Mouse (Mus musculus): ENCODE results near the gene Spata32. TPM values are rescaled to one million over a fixed set of nuclear protein-coding genes. Genes with fewer than 3 reads are reported as not detected.

Spata32 gene
- polyA plus RNA-seq, 1 experiment from 2014 or later, result 0.25 TPM

GRCm38 (mm10) chr11:103249509-103249908 is 31.3 kb upstream of the Spata32 start:
- no peaks in the 10 kb centered on the region for H3K9me3 ChIP-seq (ENCODE audit: control insufficient read depth, low read length)
- H3K9ac ChIP-seq (replicated peaks; ENCODE audit: low read length), result no peak overlapping the region
- H3K27ac ChIP-seq (replicated peaks; ENCODE audit: low read depth, low read length), result no peak overlapping the region
- no peak overlapping the region for H3K4me3 ChIP-seq (replicated peaks; ENCODE audit: low read depth, low read length)
- no peaks in the 10 kb centered on the region for H3K27me3 ChIP-seq (ENCODE audit: control insufficient read depth, insufficient read depth, low read length)
- ATAC-seq (ENCODE audit: low FRiP score, low TSS enrichment) (no peak), DNase-seq (no peak)
- H3K4me2 ChIP-seq (ENCODE audit: low read length), result no peak overlapping the region
- peaks cover 23% of the 10 kb centered on the region for H3K4me1 ChIP-seq (ENCODE audit: control insufficient read depth, insufficient read depth, low read length)
- H3K36me3 ChIP-seq (ENCODE audit: control insufficient read depth, insufficient read depth, low read length), result no peaks in the 10 kb centered on the region
- WGBS, result 69% methylated on average over 6 of the region's 6 CpGs

DNA sequence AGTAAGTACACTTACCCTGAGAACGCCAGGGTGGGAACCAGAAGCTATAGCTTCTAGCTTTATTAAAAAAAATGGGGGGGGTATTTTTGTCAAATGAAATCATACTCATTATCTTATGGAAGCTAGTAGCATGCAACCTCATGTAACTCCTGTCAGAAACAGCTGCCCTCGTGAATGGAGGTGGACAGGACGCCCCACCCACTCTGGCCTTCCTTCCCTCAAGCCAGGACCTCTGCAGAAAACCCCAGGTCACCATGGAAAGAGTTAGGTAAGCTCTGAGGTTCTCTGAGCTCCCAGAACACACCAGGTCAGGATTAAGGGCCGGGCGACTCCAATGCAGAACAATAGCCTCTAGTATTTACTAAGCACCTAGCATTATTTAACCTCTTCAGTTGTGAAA is 30.6 kb upstream of the Spata32 start:
- no peak overlapping the region for H3K4me2 ChIP-seq (ENCODE audit: low read length)
- no peaks in the 10 kb centered on the region for H3K9me3 ChIP-seq (ENCODE audit: control insufficient read depth, low read length)
- no peak overlapping the region for H3K4me3 ChIP-seq (replicated peaks; ENCODE audit: low read depth, low read length)
- 69% methylated on average over 5 of the region's 5 CpGs for WGBS
- no peaks in the 10 kb centered on the region for H3K27me3 ChIP-seq (ENCODE audit: control insufficient read depth, insufficient read depth, low read length)
- no peaks in the 10 kb centered on the region for H3K36me3 ChIP-seq (ENCODE audit: control insufficient read depth, insufficient read depth, low read length)
- no peak overlapping the region for H3K27ac ChIP-seq (replicated peaks; ENCODE audit: low read depth, low read length)
- DNase-seq, result no peak
- no peak overlapping the region for H3K9ac ChIP-seq (replicated peaks; ENCODE audit: low read length)
- ATAC-seq (ENCODE audit: low FRiP score, low TSS enrichment), result no peak
- peaks cover 24% of the 10 kb centered on the region for H3K4me1 ChIP-seq (ENCODE audit: control insufficient read depth, insufficient read depth, low read length)

DNA sequence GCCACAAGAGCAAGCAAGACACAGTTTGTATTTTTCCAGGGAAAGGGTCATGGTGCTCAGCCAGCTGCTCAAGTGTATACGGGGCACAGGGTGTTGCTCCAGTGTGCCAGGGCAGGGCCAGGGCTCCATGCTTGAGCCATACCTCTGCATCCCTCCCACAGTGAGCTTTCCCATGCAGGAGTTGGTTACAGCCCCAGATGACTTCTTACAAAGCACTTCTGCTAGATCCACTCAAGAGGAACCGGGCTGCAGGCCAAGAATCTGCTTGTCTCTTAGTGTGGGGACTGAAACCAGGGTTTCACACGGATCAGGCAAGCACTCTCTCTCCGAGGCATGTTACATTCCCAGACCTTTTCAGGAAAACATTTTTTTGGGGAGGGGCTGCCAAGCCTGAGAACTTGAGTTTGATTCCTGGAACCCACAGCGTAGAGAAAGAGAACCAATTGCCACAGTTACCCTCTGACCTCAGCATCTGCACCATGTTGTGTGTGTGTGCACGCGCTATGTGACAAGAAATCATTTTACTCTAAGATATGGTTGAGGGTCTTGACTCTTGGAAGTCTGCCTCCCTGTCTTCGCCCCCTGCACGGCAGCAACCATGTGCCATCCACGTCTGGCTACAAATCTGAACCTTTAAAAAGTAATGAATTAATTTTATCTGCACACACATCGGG is 29.4 kb upstream of the Spata32 start:
- Histone ChIP-seq H3K4me2 (ENCODE audit: low read length) (no peak overlapping the region), H3K36me3 (ENCODE audit: control insufficient read depth, insufficient read depth, low read length) (no peaks in the 10 kb centered on the region), H3K27ac (replicated peaks; ENCODE audit: low read depth, low read length) (peak overlapping the region; percentile 55; the same call in 1 of the 2 replicates), H3K9ac (replicated peaks; ENCODE audit: low read length) (no peak overlapping the region), H3K4me1 (ENCODE audit: control insufficient read depth, insufficient read depth, low read length) (peaks cover 24% of the 10 kb centered on the region), H3K27me3 (ENCODE audit: control insufficient read depth, insufficient read depth, low read length) (no peaks in the 10 kb centered on the region), H3K4me3 (replicated peaks; ENCODE audit: low read depth, low read length) (no peak overlapping the region), H3K9me3 (ENCODE audit: control insufficient read depth, low read length) (no peaks in the 10 kb centered on the region)
- 72% methylated on average over 11 of the region's 11 CpGs for WGBS
- DNase-seq (peak; percentile 81), ATAC-seq (ENCODE audit: low FRiP score, low TSS enrichment) (no peak; the same call in 1 of the 2 replicates)

GRCm38 (mm10) chr11:103246731-103247290 is 28.6 kb upstream of the Spata32 start:
- Histone ChIP-seq H3K4me3 (replicated peaks; ENCODE audit: low read depth, low read length) (no peak overlapping the region), H3K9ac (replicated peaks; ENCODE audit: low read length) (no peak overlapping the region), H3K4me1 (ENCODE audit: control insufficient read depth, insufficient read depth, low read length) (peaks cover 24% of the 10 kb centered on the region), H3K27ac (replicated peaks; ENCODE audit: low read depth, low read length) (0 out of 2 replicates have a peak overlapping the region, but pooled peaks have one; percentile 22), H3K4me2 (ENCODE audit: low read length) (no peak overlapping the region), H3K9me3 (ENCODE audit: control insufficient read depth, low read length) (no peaks in the 10 kb centered on the region), H3K36me3 (ENCODE audit: control insufficient read depth, insufficient read depth, low read length) (no peaks in the 10 kb centered on the region), H3K27me3 (ENCODE audit: control insufficient read depth, insufficient read depth, low read length) (no peaks in the 10 kb centered on the region)
- ATAC-seq (ENCODE audit: low FRiP score, low TSS enrichment) (no peak), DNase-seq (no peak)
- WGBS, result 73% methylated on average over 4 of the region's 4 CpGs

DNA sequence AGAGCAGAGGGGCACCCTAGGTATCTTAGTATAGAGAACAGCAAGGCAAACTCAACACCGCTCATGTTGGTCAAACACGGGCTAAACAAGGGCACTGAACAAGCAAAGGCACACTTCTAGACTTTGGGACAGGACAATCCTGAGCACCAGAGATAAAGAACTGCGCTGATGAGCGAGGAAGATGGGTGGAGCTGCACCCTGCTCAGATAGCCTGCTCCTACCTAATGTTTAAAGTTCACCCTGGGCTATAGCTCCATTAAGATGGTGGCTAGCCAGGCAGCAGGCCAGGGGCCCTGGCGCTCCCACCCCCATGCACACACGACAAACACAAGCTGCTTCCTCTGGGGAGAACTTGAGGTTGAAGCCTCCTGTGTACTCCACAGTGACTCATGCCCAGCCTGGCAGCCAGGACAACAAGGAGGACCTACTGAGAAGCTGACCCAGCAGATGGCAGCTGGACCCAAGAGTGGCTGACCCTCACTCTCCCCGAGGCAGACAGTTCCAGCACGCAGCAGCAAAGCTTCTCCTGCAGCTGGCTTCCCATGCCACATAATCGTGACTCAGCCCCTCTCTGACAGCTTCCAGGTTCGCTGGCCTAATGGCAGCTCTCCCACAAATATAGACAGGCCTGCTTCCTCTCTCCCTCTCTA is 28.0 kb upstream of the Spata32 start:
- peaks cover 24% of the 10 kb centered on the region for H3K4me1 ChIP-seq (ENCODE audit: control insufficient read depth, insufficient read depth, low read length)

DNA sequence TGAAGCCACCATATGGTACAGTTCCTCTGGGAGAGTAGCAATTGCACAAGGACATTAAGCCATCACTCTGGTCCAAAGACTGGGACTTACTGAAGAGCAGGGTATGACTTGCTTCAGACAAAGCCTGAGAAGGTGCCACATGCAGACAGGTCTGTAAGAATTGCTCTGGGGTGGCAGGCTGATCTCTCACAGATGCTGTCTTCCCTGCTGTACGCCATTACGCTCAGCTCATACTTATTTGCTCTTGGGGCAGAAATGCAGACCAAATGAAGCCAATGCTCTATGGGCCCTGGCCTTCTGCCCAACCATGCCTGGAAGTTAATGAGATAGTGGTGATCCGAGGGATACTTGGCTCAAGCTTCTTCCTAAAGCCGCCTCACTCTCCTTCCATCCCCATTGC is 26.6 kb upstream of the Spata32 start:
- Histone ChIP-seq H3K9ac (replicated peaks; ENCODE audit: low read length) (no peak overlapping the region), H3K4me1 (ENCODE audit: control insufficient read depth, insufficient read depth, low read length) (peaks cover 24% of the 10 kb centered on the region), H3K27ac (replicated peaks; ENCODE audit: low read depth, low read length) (0 out of 2 replicates have a peak overlapping the region, but pooled peaks have one; percentile 8), H3K4me3 (replicated peaks; ENCODE audit: low read depth, low read length) (no peak overlapping the region), H3K27me3 (ENCODE audit: control insufficient read depth, insufficient read depth, low read length) (no peaks in the 10 kb centered on the region), H3K9me3 (ENCODE audit: control insufficient read depth, low read length) (no peaks in the 10 kb centered on the region), H3K4me2 (ENCODE audit: low read length) (no peak overlapping the region), H3K36me3 (ENCODE audit: control insufficient read depth, insufficient read depth, low read length) (0 out of 2 replicates have a peak, but pooled peaks cover 6% of the 10 kb centered on the region)
- DNase-seq, result no peak
- no peak for ATAC-seq (ENCODE audit: low FRiP score, low TSS enrichment)
- WGBS, result 84% methylated on average over 4 of the region's 4 CpGs

More for the DNA sequence above, 28.0 kb upstream of the Spata32 start:
- no peak overlapping the region for H3K4me3 ChIP-seq (replicated peaks; ENCODE audit: low read depth, low read length)
- WGBS, result 79% methylated on average over 10 of the region's 10 CpGs
- ATAC-seq (ENCODE audit: low FRiP score, low TSS enrichment), result no peak
- DNase-seq, result no peak
- H3K9me3 ChIP-seq (ENCODE audit: control insufficient read depth, low read length), result no peaks in the 10 kb centered on the region
- H3K27ac ChIP-seq (replicated peaks; ENCODE audit: low read depth, low read length), result 0 out of 2 replicates have a peak overlapping the region, but pooled peaks have one; percentile 22
- H3K9ac ChIP-seq (replicated peaks; ENCODE audit: low read length), result no peak overlapping the region
- no peak overlapping the region for H3K4me2 ChIP-seq (ENCODE audit: low read length)
- no peaks in the 10 kb centered on the region for H3K36me3 ChIP-seq (ENCODE audit: control insufficient read depth, insufficient read depth, low read length)
- no peaks in the 10 kb centered on the region for H3K27me3 ChIP-seq (ENCODE audit: control insufficient read depth, insufficient read depth, low read length)

DNA sequence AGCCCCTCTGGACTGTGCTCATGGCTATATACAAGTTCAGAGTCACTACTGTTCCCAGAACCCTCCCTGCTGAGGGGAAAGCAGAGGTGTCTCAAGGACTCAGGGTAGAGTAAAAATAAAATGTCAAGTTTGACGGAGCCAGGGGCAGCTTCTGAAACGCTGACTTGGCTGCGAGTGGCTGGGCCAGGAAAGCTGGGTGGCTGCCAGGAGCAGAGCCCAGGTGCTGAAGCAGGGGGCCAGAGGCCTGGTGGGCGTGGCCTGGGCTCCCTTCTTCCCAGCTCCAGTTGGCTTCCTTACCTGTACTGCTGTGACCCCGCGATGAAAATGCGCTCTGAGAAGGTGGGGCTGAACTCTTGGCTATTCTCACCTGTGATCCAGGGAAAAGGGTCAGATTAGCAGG is 22.5 kb upstream of the Spata32 start:
- WGBS, result 49% methylated on average over 7 of the region's 7 CpGs
- Histone ChIP-seq H3K4me3 (replicated peaks; ENCODE audit: low read depth, low read length) (no peak overlapping the region), H3K36me3 (ENCODE audit: control insufficient read depth, insufficient read depth, low read length) (peaks cover 36% of the 10 kb centered on the region), H3K27ac (replicated peaks; ENCODE audit: low read depth, low read length) (no peak overlapping the region), H3K9ac (replicated peaks; ENCODE audit: low read length) (no peak overlapping the region), H3K27me3 (ENCODE audit: control insufficient read depth, insufficient read depth, low read length) (no peaks in the 10 kb centered on the region), H3K9me3 (ENCODE audit: control insufficient read depth, low read length) (no peaks in the 10 kb centered on the region), H3K4me1 (ENCODE audit: control insufficient read depth, insufficient read depth, low read length) (0 out of 2 replicates have a peak, but pooled peaks cover 8% of the 10 kb centered on the region), H3K4me2 (ENCODE audit: low read length) (no peak overlapping the region)
- DNase-seq, result no peak
- ATAC-seq (ENCODE audit: low FRiP score, low TSS enrichment), result no peak

DNA sequence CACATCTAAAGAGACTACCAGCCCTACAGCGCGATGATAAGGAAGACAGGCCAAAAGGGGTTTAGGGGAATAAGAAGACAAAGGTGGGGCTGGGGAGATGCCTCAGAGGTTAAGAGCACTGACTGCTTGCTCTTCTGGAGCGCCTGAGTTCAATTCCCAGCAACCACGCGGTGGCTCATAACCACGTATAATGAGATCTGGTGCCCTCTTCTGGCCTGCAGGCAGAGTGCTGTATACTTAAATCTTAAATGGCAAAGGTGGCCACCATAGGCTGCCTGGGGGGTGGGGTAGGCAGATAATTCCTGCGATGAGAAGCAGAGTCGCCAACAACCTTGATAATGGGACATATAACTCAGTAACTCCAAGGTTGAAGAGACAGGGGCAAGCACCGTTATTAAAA is 19.5 kb upstream of the Spata32 start:
- no peak overlapping the region for H3K27ac ChIP-seq (replicated peaks; ENCODE audit: low read depth, low read length)
- H3K4me1 ChIP-seq (ENCODE audit: control insufficient read depth, insufficient read depth, low read length), result no peaks in the 10 kb centered on the region
- H3K9ac ChIP-seq (replicated peaks; ENCODE audit: low read length), result no peak overlapping the region
- no peaks in the 10 kb centered on the region for H3K9me3 ChIP-seq (ENCODE audit: control insufficient read depth, low read length)
- DNase-seq (no peak), ATAC-seq (ENCODE audit: low FRiP score, low TSS enrichment) (no peak)
- H3K27me3 ChIP-seq (ENCODE audit: control insufficient read depth, insufficient read depth, low read length), result no peaks in the 10 kb centered on the region
- H3K4me3 ChIP-seq (replicated peaks; ENCODE audit: low read depth, low read length), result no peak overlapping the region
- H3K4me2 ChIP-seq (ENCODE audit: low read length), result no peak overlapping the region
- WGBS, result 75% methylated on average over 9 of the region's 9 CpGs
- H3K36me3 ChIP-seq (ENCODE audit: control insufficient read depth, insufficient read depth, low read length), result peaks cover 36% of the 10 kb centered on the region

Measured in midbrain, embryonic 14.5 days (tissue).